Mouse (Mus musculus) embryonic facial prominence, embryonic 11.5 days (tissue): ENCODE data around the gene Asna1. TPM values are rescaled to one million over a fixed set of nuclear protein-coding genes. Genes with fewer than 3 reads are reported as not detected.

Source experiments
- ATAC-seq: fragments of 200-750 bp; cut with Nextera tagmentation; replicated peaks from 2 replicates; pipeline ENCODE4 v1.8.0; 2017; ENCODE audit warnings: low read depth; ENCODE audit not compliant: insufficient number of reproducible peaks, low FRiP score, low TSS enrichment
- DNase-seq: peaks from one replicate; pipeline ENCODE4 v3.0.0-alpha.2; 2015; ENCODE audit warnings: low spot score
- H3K27ac ChIP-seq: fragments of 300-500 bp; sonication (generic); replicated peaks from 2 replicates; pipeline ENCODE4 v1.5.1; 2014; ENCODE audit warnings: mild to moderate bottlenecking, low read depth, low read length, control low read depth
- H3K27me3 ChIP-seq: fragments of 300-500 bp; sonication (generic); 2 replicates; pipeline ENCODE4 v1.6.1; 2014; ENCODE audit warnings: mild to moderate bottlenecking, low read length, moderate library complexity, mixed read lengths; ENCODE audit not compliant: control insufficient read depth, insufficient read depth
- H3K36me3 ChIP-seq: fragments of 300-500 bp; sonication (generic); replicated peaks from 2 replicates; pipeline ENCODE4 v1.6.1; 2014; ENCODE audit warnings: low read depth, mild to moderate bottlenecking, low read length, moderate library complexity, mixed read lengths; ENCODE audit not compliant: control insufficient read depth, insufficient read depth
- H3K4me1 ChIP-seq: fragments of 300-500 bp; sonication (generic); 2 replicates; pipeline ENCODE4 v1.6.1; 2014; ENCODE audit warnings: low read length, mixed read lengths; ENCODE audit not compliant: control insufficient read depth, insufficient read depth
- H3K4me2 ChIP-seq: fragments of 300-500 bp; sonication (generic); 2 replicates; pipeline ENCODE4 v1.6.1; 2014; ENCODE audit warnings: low read depth, mild to moderate bottlenecking, control low read depth, low read length, moderate library complexity
- H3K4me3 ChIP-seq: fragments of 300-500 bp; sonication (generic); 2 replicates; pipeline ENCODE4 v1.5.1; 2014; ENCODE audit warnings: low read depth, low read length, control low read depth
- H3K9ac ChIP-seq: fragments of 300-500 bp; sonication (generic); replicated peaks from 2 replicates; pipeline ENCODE4 v1.6.1; 2014; ENCODE audit warnings: mild to moderate bottlenecking, control low read depth, low read length
- H3K9me3 ChIP-seq: fragments of 300-500 bp; sonication (generic); replicated peaks from 2 replicates; pipeline ENCODE4 v1.6.1; 2016; ENCODE audit warnings: mild to moderate bottlenecking, low read length, inconsistent platforms, mixed read lengths; ENCODE audit not compliant: control insufficient read depth
- WGBS: fragments of 180-500 bp; shearing (Covaris S2); extraction: QIAGEN DNeasy Blood & Tissue Kit; methylation state at CpG from one replicate; pipeline ENCODE4 v1.1.7; 2014; 5-methylcytosine and 5-hydroxymethylcytosine counted together
- polyA plus RNA-seq: library from polyadenylated mRNA; unstranded; fragments of >200 nt; fragmentation: Nextera tagmentation; extraction: Ambion mirVana; gene quantifications from 2 replicates; pipeline ENCODE4 v1.2.1, GENCODE M21; 2014

Gene Asna1
- polyA plus RNA-seq, 1 experiment from 2014 or later: 130 TPM

- Histone ChIP-seq H3K4me1 (peaks cover 4% of the 10 kb centered on the region; the same call in 1 of the 2 replicates), H3K9ac (no peak overlapping the region), H3K27me3 (no peaks in the 10 kb centered on the region), H3K4me2 (no peak overlapping the region), H3K4me3 (no peak overlapping the region), H3K9me3 (no peaks in the 10 kb centered on the region), H3K36me3 (peaks cover 2% of the 10 kb centered on the region; the same call in 1 of the 2 replicates), H3K27ac (no peak overlapping the region)
- no peak for ATAC-seq
- no peak for DNase-seq
- WGBS: 94% methylated on average over 3 of the region's 3 CpGs
These were observed 3.5 kb downstream of the Asna1 start for GRCm38 (mm10) chr8:85021514-85022055.

GRCm38 (mm10) chr8:85017209-85017608, 7.9 kb downstream of the Asna1 start:
- ATAC-seq: no peak
- 31% methylated on average over 5 of the region's 5 CpGs for WGBS
- DNase-seq: no peak

GRCm38 (mm10) chr8:85016724-85017123, 8.4 kb downstream of the Asna1 start:
- no peak for DNase-seq
- WGBS: 65% methylated on average over 10 of the region's 10 CpGs
- no peaks in the 10 kb centered on the region; the same call in 1 of the 2 replicates for H3K36me3 ChIP-seq

More at GRCm38 (mm10) chr8:85017209-85017608, 7.9 kb downstream of the Asna1 start:
- H3K4me2 ChIP-seq: no peak overlapping the region
- no peak overlapping the region for H3K4me3 ChIP-seq
- H3K36me3 ChIP-seq: no peaks in the 10 kb centered on the region; the same call in 1 of the 2 replicates
- H3K9me3 ChIP-seq: no peaks in the 10 kb centered on the region
- no peaks in the 10 kb centered on the region; the same call in 1 of the 2 replicates for H3K4me1 ChIP-seq
- no peak overlapping the region for H3K9ac ChIP-seq
- peaks cover 9% of the 10 kb centered on the region for H3K27me3 ChIP-seq
- no peak overlapping the region for H3K27ac ChIP-seq

GRCm38 (mm10) chr8:85014431-85014830, 10.7 kb downstream of the Asna1 start, which contains the start of gene Best2:
Gene Best2, minus strand, starts transcription at chr8:85014531.
- peaks cover 19% of the 10 kb centered on the region for H3K27me3 ChIP-seq
- H3K27ac ChIP-seq: no peak within 1 kb of the TSS
- ATAC-seq: no peak
- no peak for DNase-seq
- H3K36me3 ChIP-seq: no peaks in the 10 kb centered on the region; the same call in 1 of the 2 replicates
- H3K4me2 ChIP-seq: peak within 1 kb of the TSS; percentile 47
- no peaks in the 10 kb centered on the region for H3K9me3 ChIP-seq
- H3K9ac ChIP-seq: peak within 1 kb of the TSS; percentile 51; the same call in 1 of the 2 replicates
- no peaks in the 10 kb centered on the region; the same call in 1 of the 2 replicates for H3K4me1 ChIP-seq
- 0 out of 2 replicates have a peak within 1 kb of the TSS, but pooled peaks have one; percentile 14 for H3K4me3 ChIP-seq
- WGBS: 46% methylated on average over 2 of the region's 2 CpGs

More at GRCm38 (mm10) chr8:85016724-85017123, 8.4 kb downstream of the Asna1 start:
- H3K27me3 ChIP-seq: peaks cover 10% of the 10 kb centered on the region
- no peaks in the 10 kb centered on the region; the same call in 1 of the 2 replicates for H3K4me1 ChIP-seq
- no peak overlapping the region for H3K4me3 ChIP-seq
- H3K27ac ChIP-seq: no peak overlapping the region
- H3K4me2 ChIP-seq: no peak overlapping the region
- H3K9ac ChIP-seq: no peak overlapping the region
- H3K9me3 ChIP-seq: no peaks in the 10 kb centered on the region
- ATAC-seq: no peak

GRCm38 (mm10) chr8:85013230-85013840, 11.7 kb downstream of the Asna1 start:
- Histone ChIP-seq H3K4me2 (peak overlapping the region; percentile 47), H3K4me3 (0 out of 2 replicates have a peak overlapping the region, but pooled peaks have one; percentile 14), H3K4me1 (no peaks in the 10 kb centered on the region; the same call in 1 of the 2 replicates), H3K27ac (no peak overlapping the region), H3K36me3 (no peaks in the 10 kb centered on the region), H3K27me3 (peaks cover 19% of the 10 kb centered on the region), H3K9ac (peak overlapping the region; percentile 51; the same call in 1 of the 2 replicates), H3K9me3 (no peaks in the 10 kb centered on the region)
- WGBS: 7% methylated on average over 26 of the region's 26 CpGs
- ATAC-seq (no peak), DNase-seq (peak; percentile 86)

GRCm38 (mm10) chr8:85011242-85011641, 13.8 kb downstream of the Asna1 start:
- DNase-seq (no peak), ATAC-seq (no peak)
- H3K27ac ChIP-seq: no peak overlapping the region
- no peaks in the 10 kb centered on the region for H3K9me3 ChIP-seq
- no peaks in the 10 kb centered on the region; the same call in 1 of the 2 replicates for H3K4me1 ChIP-seq
- H3K27me3 ChIP-seq: peaks cover 26% of the 10 kb centered on the region
- no peaks in the 10 kb centered on the region for H3K36me3 ChIP-seq
- H3K4me3 ChIP-seq: no peak overlapping the region
- no peak overlapping the region for H3K4me2 ChIP-seq
- WGBS: 18% methylated on average over 28 of the region's 28 CpGs
- no peak overlapping the region for H3K9ac ChIP-seq

- DNase-seq (no peak), ATAC-seq (no peak)
- H3K4me1 ChIP-seq: no peaks in the 10 kb centered on the region
These were observed 17.4 kb downstream of the Asna1 start for GRCm38 (mm10) chr8:85007686-85008085.

More at GRCm38 (mm10) chr8:85007686-85008085, 17.4 kb downstream of the Asna1 start:
- Histone ChIP-seq H3K9me3 (no peaks in the 10 kb centered on the region), H3K36me3 (no peaks in the 10 kb centered on the region), H3K4me3 (no peak overlapping the region), H3K27ac (no peak overlapping the region), H3K4me2 (no peak overlapping the region), H3K9ac (no peak overlapping the region), H3K27me3 (peaks cover 20% of the 10 kb centered on the region)
- WGBS: 19% methylated on average over 25 of the region's 25 CpGs
